Mouse (Mus musculus) kidney, adult 9 months (tissue): ENCODE data around the gene Vps45.

Experiments
- DNase-seq: peaks from one replicate; pipeline ENCODE4 v3.0.0; 2022

Vps45 gene

GRCm38 (mm10) chr3:96033046-96033445, 25.2 kb downstream of the Vps45 start:
- no peak for DNase-seq

DNA sequence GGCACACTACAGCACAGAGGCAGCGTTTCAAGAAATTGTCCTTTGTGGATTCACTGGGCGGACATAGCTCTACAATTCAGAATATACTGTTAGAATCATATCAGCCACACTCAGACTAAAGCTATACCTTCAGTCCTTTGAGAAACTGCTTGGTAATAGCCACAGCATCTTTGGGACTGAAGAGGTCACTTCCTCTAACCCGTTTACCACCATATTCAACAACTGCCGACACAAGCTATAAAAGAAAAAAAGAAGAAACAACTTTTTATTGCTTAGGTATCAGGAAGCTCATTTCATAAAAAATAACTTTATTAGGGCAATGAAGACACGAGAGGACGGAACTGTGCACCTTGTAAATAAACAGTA, 25.6 kb downstream of the Vps45 start:
- DNase-seq, result no peak

- no peak for DNase-seq
These were observed 26.1 kb downstream of the Vps45 start for GRCm38 (mm10) chr3:96031991-96032651.

- peak; percentile 14 for DNase-seq
These were observed 28.5 kb downstream of the Vps45 start for GRCm38 (mm10) chr3:96029766-96030165.

GRCm38 (mm10) chr3:96029336-96029735, 28.9 kb downstream of the Vps45 start:
- DNase-seq, result peak; percentile 55

- DNase-seq, result no peak
These were observed 30.4 kb downstream of the Vps45 start for GRCm38 (mm10) chr3:96027875-96028274.

DNA sequence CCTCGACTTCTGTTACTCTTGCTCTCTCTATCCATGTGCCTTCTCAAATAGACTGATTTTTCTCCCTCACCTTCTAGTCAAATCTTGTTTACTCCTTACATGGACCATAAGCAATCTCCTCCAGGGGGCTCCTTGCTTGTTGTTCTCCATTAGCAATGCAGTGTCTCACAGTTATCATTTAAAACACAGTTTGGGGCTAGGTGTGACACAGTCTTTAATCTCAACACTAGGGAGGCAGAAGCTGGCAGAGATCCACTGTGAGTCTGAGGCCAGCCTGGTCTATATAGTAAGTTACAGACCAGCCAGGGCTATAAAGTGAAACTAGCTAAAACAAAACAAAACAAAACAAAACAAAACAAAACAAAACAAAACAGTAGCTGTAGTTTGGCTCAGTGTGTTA, 31.1 kb downstream of the Vps45 start:
- DNase-seq, result no peak

DNA sequence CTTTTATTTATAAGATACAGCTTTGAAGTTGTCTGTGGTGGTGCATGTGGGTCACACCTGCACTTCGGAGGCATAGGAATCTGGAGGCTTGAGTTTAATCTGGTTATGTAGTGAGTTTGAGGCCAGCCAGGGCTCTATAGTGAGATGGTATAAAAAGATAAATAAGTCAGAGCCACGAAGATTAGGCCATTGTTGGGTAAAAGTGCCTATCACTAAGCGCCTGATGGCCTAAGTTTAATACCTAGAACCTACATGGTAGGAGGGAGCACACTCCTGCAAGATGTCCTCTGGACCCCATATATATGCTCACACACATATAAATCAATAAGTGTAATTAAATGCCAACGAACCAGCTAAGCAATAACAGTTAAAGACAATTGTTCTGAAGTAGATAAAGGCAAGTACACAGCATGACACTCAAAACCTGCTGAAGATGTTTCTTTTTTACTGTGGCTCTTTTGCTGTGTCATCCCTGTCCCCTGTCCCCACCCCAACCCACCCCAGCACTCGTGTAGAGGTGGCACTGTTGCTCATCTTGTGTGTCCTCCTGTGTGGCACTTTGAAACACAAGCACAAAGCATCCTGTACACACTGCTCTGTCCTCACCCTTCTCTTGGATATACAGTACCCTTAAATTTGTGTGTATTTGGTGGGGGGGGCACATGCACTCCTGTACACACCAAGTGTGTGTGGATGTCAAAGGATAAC, 36.7 kb downstream of the Vps45 start:
- DNase-seq, result no peak

GRCm38 (mm10) chr3:96020735-96021134, 37.5 kb downstream of the Vps45 start:
- DNase-seq, result no peak

GRCm38 (mm10) chr3:96017461-96017860, 40.8 kb downstream of the Vps45 start:
- no peak for DNase-seq

DNA sequence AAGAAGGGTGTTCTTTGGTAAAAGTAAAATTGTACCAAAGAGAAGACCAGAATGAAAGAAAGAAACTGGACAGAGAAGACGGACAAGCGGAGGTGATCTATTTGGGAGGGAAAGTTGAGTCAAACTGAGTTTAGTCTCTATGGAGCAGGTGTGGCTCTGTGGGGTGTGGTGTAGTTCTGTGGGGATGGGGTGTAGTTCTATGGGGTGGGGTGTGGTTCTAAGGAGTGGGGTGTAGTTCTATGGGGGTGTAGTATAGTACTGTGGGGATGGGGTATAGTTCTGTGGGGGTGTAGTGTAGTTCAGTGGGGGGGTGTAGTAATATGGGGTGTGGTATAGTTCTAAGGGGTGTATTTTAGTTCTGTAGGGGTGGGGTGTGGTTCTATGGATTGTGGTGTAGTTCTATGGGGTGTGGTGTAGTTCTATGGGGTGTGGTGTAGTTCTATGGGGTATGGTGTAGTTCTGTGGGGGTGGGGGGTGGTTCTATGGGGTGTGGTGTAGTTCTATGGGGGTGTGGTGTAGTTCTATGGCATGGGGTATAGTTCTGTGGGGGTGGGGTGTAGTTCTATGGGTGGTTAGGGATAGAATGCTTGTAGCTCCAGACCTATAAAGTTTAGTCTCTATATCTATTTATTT, 41.9 kb downstream of the Vps45 start:
- no peak for DNase-seq

- no peak for DNase-seq
These were observed 42.6 kb downstream of the Vps45 start for GRCm38 (mm10) chr3:96015681-96016080.

DNA sequence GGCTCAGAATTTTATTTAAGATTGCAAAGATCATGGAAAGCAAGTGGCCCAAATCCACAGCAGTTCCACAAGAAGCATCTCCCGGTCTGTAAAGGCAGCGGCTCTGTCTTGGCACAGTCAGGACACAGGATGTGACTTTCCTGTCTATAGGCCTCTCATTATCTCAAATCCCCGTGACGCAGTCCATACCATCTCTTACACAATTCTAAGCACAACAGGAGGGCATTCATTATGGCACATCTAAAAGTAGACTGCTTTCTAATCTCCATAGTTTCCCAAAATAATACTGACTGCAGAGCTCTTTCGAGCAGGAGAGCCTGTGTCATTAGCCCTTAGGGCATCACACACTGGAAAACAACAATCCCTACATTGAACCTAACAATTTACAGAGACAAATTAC, 45.5 kb downstream of the Vps45 start:
- DNase-seq, result no peak

DNA sequence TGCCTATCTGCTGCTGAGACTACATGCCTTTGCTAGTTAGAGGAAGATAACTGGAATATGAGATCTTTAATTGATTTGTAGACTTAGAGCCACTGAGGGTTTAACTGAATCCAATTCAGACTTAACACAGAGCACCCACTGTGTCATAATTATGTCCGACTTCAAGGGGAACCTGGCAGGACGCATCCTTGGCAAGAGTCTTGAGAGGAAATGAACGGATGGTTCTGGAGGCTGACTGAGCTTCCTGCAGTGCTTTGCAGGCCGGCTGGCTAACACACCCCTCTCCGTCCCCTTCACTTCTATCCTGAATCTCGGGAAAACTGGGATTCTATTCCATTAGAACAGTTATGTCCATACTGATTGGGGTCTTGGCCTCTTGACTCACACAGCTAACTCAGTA, 49.8 kb downstream of the Vps45 start:
- DNase-seq, result no peak

- DNase-seq, result no peak
These were observed 56.7 kb downstream of the Vps45 start for GRCm38 (mm10) chr3:96001560-96001959.

DNA sequence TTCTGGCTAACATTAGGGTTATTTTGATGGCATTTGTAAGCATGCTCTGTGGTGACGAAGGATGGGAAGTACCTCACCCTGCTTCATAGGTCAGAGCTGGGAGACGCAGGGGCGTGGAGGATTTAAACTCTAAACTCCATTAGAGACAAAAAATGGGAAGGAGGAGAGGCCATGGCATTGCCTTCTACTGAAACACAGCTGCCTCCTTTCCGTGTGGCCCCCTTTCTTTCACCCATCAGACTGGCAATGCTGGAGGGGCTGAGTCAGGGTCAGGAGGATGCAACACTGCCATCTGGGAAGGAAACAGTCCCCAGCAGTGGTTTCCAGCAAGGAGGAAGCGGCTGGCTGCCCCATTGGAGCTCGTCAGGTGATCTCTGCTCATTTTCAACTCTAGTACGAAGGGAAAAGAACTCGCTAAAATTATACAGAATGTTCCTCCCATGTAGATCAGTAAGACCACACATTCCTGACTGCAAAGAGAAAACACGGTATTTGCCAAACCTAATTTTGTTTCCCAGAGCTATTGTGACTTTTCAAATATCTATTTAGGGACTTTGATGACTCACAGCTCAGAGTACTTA, 57.3 kb downstream of the Vps45 start:
- peak; percentile 20 for DNase-seq

- peak; percentile 19 for DNase-seq
These were observed 58.1 kb downstream of the Vps45 start for GRCm38 (mm10) chr3:96000080-96000632.

- DNase-seq, result no peak
These were observed 58.8 kb downstream of the Vps45 start for GRCm38 (mm10) chr3:95999308-96000079.

DNA sequence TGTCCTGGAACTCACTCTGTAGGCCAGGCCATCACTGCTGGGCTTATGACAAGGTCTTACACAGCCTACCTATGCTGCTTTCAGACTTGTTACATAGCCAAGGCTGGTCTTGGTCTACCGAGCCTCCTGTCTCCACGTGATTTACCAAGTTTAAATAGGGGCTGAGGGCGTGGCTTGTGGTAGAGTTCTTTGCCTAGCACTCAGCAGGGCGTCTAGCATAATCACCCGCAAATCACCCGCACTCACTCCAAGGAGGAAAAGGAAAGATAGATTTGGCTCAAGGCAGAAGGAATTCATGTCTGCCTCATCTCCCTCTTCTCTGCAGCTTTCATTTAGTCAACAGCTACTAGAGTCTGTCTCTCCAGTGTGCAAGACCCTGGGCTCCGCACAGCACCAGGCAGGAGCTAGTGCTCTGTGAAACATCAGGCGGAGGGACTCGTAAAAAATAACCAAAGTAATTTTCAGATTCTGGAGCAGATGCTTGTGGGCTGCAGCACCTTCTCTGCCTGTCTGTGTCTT, 61.0 kb downstream of the Vps45 start:
- peak; percentile 30 for DNase-seq

DNA sequence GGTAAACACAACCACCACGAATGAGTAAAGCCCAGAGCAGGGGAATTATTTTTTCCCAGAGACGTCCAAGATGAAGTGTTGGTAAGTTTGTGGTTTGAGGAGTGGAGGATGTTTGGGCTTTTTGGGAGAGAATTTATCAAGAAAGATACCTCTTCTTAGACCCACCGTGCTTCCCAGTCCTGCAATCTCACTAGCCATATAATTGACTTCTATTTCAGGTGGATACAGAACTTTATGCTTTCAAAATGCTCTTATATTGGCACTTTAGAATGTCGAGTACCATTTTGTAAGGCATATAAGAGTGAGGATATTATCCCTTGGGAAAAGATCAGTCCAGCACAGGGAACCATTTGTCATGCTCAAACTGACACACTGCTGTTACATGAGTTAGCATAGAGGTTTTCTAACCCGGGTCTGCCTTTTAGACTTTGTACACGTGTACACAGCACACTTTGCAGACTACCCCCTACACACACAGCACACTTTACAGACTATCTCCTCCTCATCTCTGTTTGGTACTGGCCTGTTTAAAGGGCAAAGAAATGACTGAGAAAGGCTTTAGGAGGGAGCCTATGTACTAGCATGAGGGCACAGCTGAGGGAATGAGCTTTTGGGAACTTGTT, 61.7 kb downstream of the Vps45 start:
- DNase-seq, result no peak

DNA sequence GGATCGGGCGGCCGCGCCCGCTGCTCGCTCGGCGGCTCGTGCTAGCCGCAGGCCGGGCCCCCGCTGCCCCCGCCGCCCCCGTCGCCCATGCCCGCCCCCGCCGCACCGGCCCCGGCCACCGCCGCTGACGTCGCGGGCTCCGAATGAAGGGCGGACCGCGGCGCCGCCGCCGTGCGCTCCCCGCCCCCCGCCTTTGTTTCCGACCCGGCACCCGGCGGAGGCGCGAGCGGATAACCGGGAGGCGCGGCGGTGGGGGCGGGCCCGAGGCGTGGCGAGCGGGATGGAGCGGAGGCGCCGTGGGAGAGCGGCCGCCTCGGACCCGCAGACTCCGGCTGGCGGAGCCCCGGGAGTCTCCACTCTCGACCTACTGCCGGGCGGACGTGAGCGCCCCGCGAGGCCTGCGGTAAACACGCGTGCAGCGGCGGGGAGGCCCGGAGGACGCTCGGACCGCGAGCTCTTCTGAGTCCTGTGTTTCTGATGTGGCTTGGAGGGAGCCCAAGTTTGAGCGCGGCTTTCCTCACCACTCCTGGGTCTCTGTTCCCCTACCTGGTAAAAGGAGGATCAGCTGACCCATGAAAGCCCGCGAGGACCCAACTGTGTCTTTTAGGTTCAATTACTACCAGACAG, 62.4 kb downstream of the Vps45 start, which contains the start of gene Plekho1:
TSS of gene Plekho1 (minus strand) at position 200 of the 627 bp plus-strand sequence.
- peak; percentile 37 for DNase-seq
